Comparison of ENCODE assay signal across 8 mouse cellular contexts in the genomic region with DNA sequence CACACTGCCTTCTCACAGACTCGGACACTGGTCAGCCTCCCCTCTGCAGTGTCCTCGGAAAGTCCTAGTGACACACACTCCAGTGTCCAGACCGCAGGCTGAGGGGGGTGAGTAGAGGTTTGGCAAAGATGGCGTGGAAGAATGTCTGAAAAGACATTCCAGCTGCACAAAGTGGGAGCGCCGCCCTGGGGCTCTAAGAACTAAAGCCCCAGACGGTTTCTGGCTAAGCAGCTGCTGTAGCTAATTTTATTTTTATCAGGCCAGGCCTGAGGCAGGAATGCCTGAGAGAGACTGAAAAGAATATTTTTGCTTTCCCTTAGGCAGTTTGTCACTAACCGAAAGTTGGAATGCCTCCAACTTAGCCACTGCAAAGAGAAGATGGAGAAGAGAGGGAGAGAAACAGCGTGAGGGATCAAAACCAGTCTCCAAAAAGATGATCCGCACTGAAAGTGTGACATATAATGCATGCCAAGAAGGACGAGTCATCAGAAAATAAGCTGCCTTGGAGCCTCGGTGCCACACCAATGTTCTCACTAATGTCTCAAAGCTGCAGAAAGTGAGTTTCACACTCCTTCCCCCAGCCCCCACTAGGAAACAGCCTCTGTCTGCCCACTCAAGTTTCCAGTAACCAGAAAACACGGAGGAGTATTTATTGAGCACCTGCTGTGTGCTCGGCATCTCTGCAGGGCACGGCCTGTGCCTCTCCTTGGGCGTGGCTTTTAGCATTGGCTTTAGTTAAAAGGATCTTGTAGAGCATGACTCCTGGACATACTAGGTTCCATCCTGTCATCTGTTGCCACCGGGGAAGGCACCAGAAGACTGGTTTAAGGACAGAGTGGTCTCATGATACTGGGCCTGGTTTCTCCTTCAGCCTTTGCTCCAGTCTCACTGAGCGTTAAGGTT. TPM values are rescaled to one million over a fixed set of nuclear protein-coding genes. Genes with fewer than 3 reads are reported as not detected.
A peak's percentile ranks its signal among the peaks of the same experiment; 100 is the strongest.
DNase-seq lines count a peak whose midpoint lies in the region; ATAC-seq and TF ChIP-seq lines count a peak whose summit lies in the region.

No protein-coding gene starts in this region.

- H3K79me3 ChIP-seq in C2C12 (ENCODE audit: low read depth): no peaks in the 10 kb centered on the region

- H3ac ChIP-seq in C2C12 (ENCODE audit: control insufficient read depth, insufficient read length, low read depth): peak overlapping the region; percentile 16

- no peak for TF ChIP-seq CTCF in C2C12 (IDR thresholded peaks at IDR 0.05; ENCODE audit: control insufficient read depth, insufficient read depth, insufficient read length)

- H3K9me3 ChIP-seq in forebrain, embryonic 12.5 days: no peaks in the 10 kb centered on the region
- H3K9me3 ChIP-seq in heart, embryonic 13.5 days: no peaks in the 10 kb centered on the region

- H3K27ac ChIP-seq in forebrain, embryonic 12.5 days: 0 out of 2 replicates have a peak overlapping the region, but pooled peaks have one; percentile 6
- H3K27ac ChIP-seq in heart, embryonic 13.5 days (replicated peaks): peak overlapping the region; percentile 81

- WGBS in forebrain, embryonic 12.5 days: 67% methylated on average over 18 of the region's 18 CpGs
- 55% methylated on average over 18 of the region's 18 CpGs for WGBS in heart, embryonic 13.5 days

- no peaks in the 10 kb centered on the region for H3K27me3 ChIP-seq in C2C12 (ENCODE audit: control insufficient read depth, insufficient read depth, insufficient read length)
- 0 out of 2 replicates have a peak, but pooled peaks cover 3% of the 10 kb centered on the region for H3K27me3 ChIP-seq in forebrain, embryonic 12.5 days
- no peaks in the 10 kb centered on the region for H3K27me3 ChIP-seq in heart, embryonic 13.5 days (replicated peaks)

- DNase-seq in 3134 (ENCODE audit: extremely low read depth, insufficient read length, low spot score): peak; percentile 76
- peak; percentile 15 to 18 for DNase-seq in layer of hippocampus, postnatal 25 days (ENCODE audit: extremely low spot score in 1 of 2, low spot score in 1 of 2)
- DNase-seq in ovary, adult 18-20 months (ENCODE audit: low spot score): peak; percentile 14
- DNase-seq in urinary bladder, postnatal 25 days (ENCODE audit: low spot score): no peak
- no peak for DNase-seq in spleen, postnatal 36 days (ENCODE audit: low spot score in 2 of 2)

- no peak for ATAC-seq in forebrain, embryonic 12.5 days (ENCODE audit: low FRiP score)
- peak; percentile 42; the same call in 1 of the 2 replicates for ATAC-seq in heart, embryonic 13.5 days (ENCODE audit: extremely low read depth, insufficient number of reproducible peaks, low FRiP score, low TSS enrichment)

- no peaks in the 10 kb centered on the region for H3K36me3 ChIP-seq in C2C12 (ENCODE audit: control insufficient read depth, insufficient read depth)
- no peaks in the 10 kb centered on the region for H3K36me3 ChIP-seq in forebrain, embryonic 12.5 days (replicated peaks)
- H3K36me3 ChIP-seq in heart, embryonic 13.5 days: peaks cover 9% of the 10 kb centered on the region

- no peak overlapping the region for H3K9ac ChIP-seq in forebrain, embryonic 12.5 days
- peak overlapping the region; percentile 37 for H3K9ac ChIP-seq in heart, embryonic 13.5 days

- H3K4me3 ChIP-seq in C2C12 (ENCODE audit: insufficient read depth, poor library complexity, severe bottlenecking): peak overlapping the region; percentile 19
- H3K4me3 ChIP-seq in forebrain, embryonic 12.5 days (replicated peaks): no peak overlapping the region
- H3K4me3 ChIP-seq in heart, embryonic 13.5 days: peak overlapping the region; percentile 1; the same call in 1 of the 2 replicates

- H3K79me2 ChIP-seq in C2C12 (ENCODE audit: control insufficient read depth, insufficient read depth): no peaks in the 10 kb centered on the region

- H3K4me2 ChIP-seq in forebrain, embryonic 12.5 days: no peak overlapping the region
- peak overlapping the region; percentile 48 for H3K4me2 ChIP-seq in heart, embryonic 13.5 days

- H3K4me1 ChIP-seq in forebrain, embryonic 12.5 days: peaks cover 11% of the 10 kb centered on the region
- H3K4me1 ChIP-seq in heart, embryonic 13.5 days: peaks cover 18% of the 10 kb centered on the region

TF ChIP-seq in C2C12, 6 proteins besides CTCF, POLR2A, EP300 and RAD21:
- TF ChIP-seq MAX (IDR thresholded peaks at IDR 0.05) (no peak), CEBPB (IDR thresholded peaks at IDR 0.05; ENCODE audit: low read depth) (no peak), USF1 (IDR thresholded peaks at IDR 0.05; ENCODE audit: low read depth) (no peak), MYOG (IDR thresholded peaks at IDR 0.05; ENCODE audit: control insufficient read depth, extremely low read depth, insufficient read length) (no peak), FOSL1 (IDR thresholded peaks at IDR 0.05; ENCODE audit: insufficient read depth, low read length, poor library complexity, severe bottlenecking) (no peak), MYOD1 (IDR thresholded peaks at IDR 0.05; ENCODE audit: control insufficient read depth, insufficient read length, low read depth) (no peak)
TF ChIP-seq in C2C12: peak in this region for 0.

RNA-seq across cellular contexts. Expression of gene Rftn2, which starts 24.5 kb away (rescaled TPM):
- polyA plus RNA-seq in C2C12 (2012; fragmentation: generic; extraction: Trizol): 13.0 TPM
- 10.8 and 11.4 TPM in 2 replicates for polyA plus RNA-seq in forebrain, embryonic 12.5 days (2016; fragmentation: Nextera tagmentation; extraction: Ambion mirVana)
- polyA plus RNA-seq in heart, embryonic 13.5 days (2015; fragmentation: Nextera tagmentation; extraction: Ambion mirVana): 5.8 and 5.9 TPM in 2 replicates
- total RNA-seq in layer of hippocampus, postnatal 25 days (2021): 10 to 100 TPM; 32.0 to 33.8 TPM

RNA-seq across cellular contexts. Expression of gene Mars2, which starts 34.9 kb away (rescaled TPM):
- polyA plus RNA-seq in C2C12 (2012; fragmentation: generic; extraction: Trizol): 1.8 TPM
- polyA plus RNA-seq in forebrain, embryonic 12.5 days (2016; fragmentation: Nextera tagmentation; extraction: Ambion mirVana): 4.0 and 4.7 TPM in 2 replicates
- 2.9 and 3.2 TPM in 2 replicates for polyA plus RNA-seq in heart, embryonic 13.5 days (2015; fragmentation: Nextera tagmentation; extraction: Ambion mirVana)
- 1 to 10 TPM; 8.2 to 9.8 TPM for total RNA-seq in layer of hippocampus, postnatal 25 days (2021)

Comparison
In these comparisons a context has a peak if more than half of its experiments do, and no peak if none do; other contexts are left out.
1. DNase-seq: peak in 3134 (single experiment), layer of hippocampus, postnatal 25 days (2 of 2) and ovary, adult 18-20 months (single experiment); none in urinary bladder, postnatal 25 days (single experiment) and spleen, postnatal 36 days (0 of 2).